Comparison of ENCODE assay signal across 17 mouse cellular contexts in the genomic region with DNA sequence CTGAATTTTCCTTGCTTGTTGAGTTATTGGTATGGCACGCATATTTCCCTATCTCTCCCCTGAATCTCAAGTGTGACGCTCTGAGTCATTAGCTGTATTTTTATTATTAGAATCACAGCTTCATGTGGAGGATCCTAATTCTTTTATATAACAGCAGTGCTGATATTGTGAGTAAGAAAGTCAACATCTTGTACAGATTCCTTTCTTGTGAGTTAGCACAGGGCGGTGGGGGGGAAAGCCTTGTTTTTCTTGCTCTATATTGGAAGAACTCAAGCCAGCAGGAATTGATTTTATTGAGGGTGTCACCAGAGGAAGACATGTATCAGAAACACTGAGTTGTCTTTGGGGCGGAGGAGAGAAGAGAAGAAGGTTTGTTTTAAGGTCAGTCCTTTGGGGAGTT. TPM values are rescaled to one million over a fixed set of nuclear protein-coding genes. Genes with fewer than 3 reads are reported as not detected.
A peak's percentile ranks its signal among the peaks of the same experiment; 100 is the strongest.
DNase-seq lines count a peak whose midpoint lies in the region; ATAC-seq and TF ChIP-seq lines count a peak whose summit lies in the region.
"Had no signal": no experiment of that assay in that cellular context is flagged by ENCODE, and none has a peak within 500 bp of the region (broad histone marks: within the 10 kb centered on the region; RNA-seq: fewer than 3 reads in every experiment).

No protein-coding gene starts in this region.

- no peak for DNase-seq in hindbrain, embryonic 10.5 days (ENCODE audit: low spot score)
- DNase-seq in hindbrain, embryonic 11.5 days (ENCODE audit: low spot score): no peak
- DNase-seq in urinary bladder, postnatal 14 days (ENCODE audit: low spot score): peak; percentile 60
- no peak for DNase-seq in urinary bladder, adult 2 months (ENCODE audit: low spot score)
- no peak for DNase-seq in hindbrain, postnatal 0 days (ENCODE audit: low spot score)
- DNase-seq in adrenal gland, adult 2 months: no peak
- DNase-seq in thymus, postnatal 36 days: no peak
- DNase-seq: embryo, embryonic 11 days; heart, adult 11 months; kidney, postnatal 36 days; liver, postnatal 0 days; retina, postnatal 1 day had no signal

- peak overlapping the region; percentile 12; the same call in 1 of the 2 replicates for H3K27ac ChIP-seq in hindbrain, embryonic 10.5 days
- H3K27ac ChIP-seq in hindbrain, embryonic 11.5 days (ENCODE audit: low read depth, low read length): no peak overlapping the region
- H3K27ac ChIP-seq in hindbrain, postnatal 0 days: no peak overlapping the region
- H3K27ac ChIP-seq in kidney, embryonic 15.5 days: no peak overlapping the region
- H3K27ac ChIP-seq: macrophage had no signal

- H3K4me1 ChIP-seq in hindbrain, embryonic 10.5 days (replicated peaks): peaks cover 55% of the 10 kb centered on the region
- H3K4me1 ChIP-seq in hindbrain, embryonic 11.5 days (replicated peaks; ENCODE audit: control insufficient read depth, insufficient read depth, low read length): no peaks in the 10 kb centered on the region
- H3K4me1 ChIP-seq in hindbrain, postnatal 0 days (ENCODE audit: insufficient read depth, low read length): peaks cover 23% of the 10 kb centered on the region
- H3K4me1 ChIP-seq in kidney, embryonic 15.5 days: peaks cover 37% of the 10 kb centered on the region

- no peaks in the 10 kb centered on the region for H3K9me3 ChIP-seq in hindbrain, embryonic 10.5 days
- no peaks in the 10 kb centered on the region for H3K9me3 ChIP-seq in hindbrain, embryonic 11.5 days (ENCODE audit: control insufficient read depth, low read length)
- no peaks in the 10 kb centered on the region for H3K9me3 ChIP-seq in hindbrain, postnatal 0 days (ENCODE audit: low read length)
- H3K9me3 ChIP-seq in kidney, embryonic 15.5 days (replicated peaks): no peaks in the 10 kb centered on the region

- H3K36me3 ChIP-seq in hindbrain, embryonic 10.5 days: no peaks in the 10 kb centered on the region
- no peaks in the 10 kb centered on the region for H3K36me3 ChIP-seq in hindbrain, embryonic 11.5 days (ENCODE audit: control insufficient read depth, insufficient read depth, low read length)
- H3K36me3 ChIP-seq in hindbrain, postnatal 0 days (ENCODE audit: insufficient read depth, low read length): no peaks in the 10 kb centered on the region
- no peaks in the 10 kb centered on the region for H3K36me3 ChIP-seq in kidney, embryonic 15.5 days

- no peak overlapping the region for H3K4me2 ChIP-seq in hindbrain, embryonic 11.5 days (replicated peaks; ENCODE audit: low read depth, low read length)
- peak overlapping the region; percentile 57; the same call in 1 of the 2 replicates for H3K4me2 ChIP-seq in hindbrain, postnatal 0 days (ENCODE audit: low read depth, low read length)
- H3K4me2 ChIP-seq in kidney, embryonic 15.5 days: no peak overlapping the region

- H3K9ac ChIP-seq in hindbrain, embryonic 11.5 days (ENCODE audit: low read depth, low read length): no peak overlapping the region
- H3K9ac ChIP-seq in hindbrain, postnatal 0 days (replicated peaks; ENCODE audit: low read length): no peak overlapping the region
- no peak overlapping the region for H3K9ac ChIP-seq in kidney, embryonic 15.5 days
- H3K9ac ChIP-seq: liver, postnatal 0 days had no signal

- TF ChIP-seq CTCF in hindbrain, postnatal 0 days (IDR thresholded peaks at IDR 0.05; ENCODE audit: low read depth): no peak

- H3K27me3 ChIP-seq in hindbrain, embryonic 10.5 days (ENCODE audit: insufficient read depth, poor library complexity, severe bottlenecking): peaks cover 11% of the 10 kb centered on the region
- H3K27me3 ChIP-seq in hindbrain, embryonic 11.5 days (ENCODE audit: control insufficient read depth, insufficient read depth, low read length): 0 out of 2 replicates have a peak, but pooled peaks cover 2% of the 10 kb centered on the region
- H3K27me3 ChIP-seq in hindbrain, postnatal 0 days (ENCODE audit: insufficient read depth, low read length): no peaks in the 10 kb centered on the region
- peaks cover 9% of the 10 kb centered on the region; the same call in 1 of the 2 replicates for H3K27me3 ChIP-seq in kidney, embryonic 15.5 days

- 83% methylated on average over 4 of the region's 4 CpGs for whole genome bisulfite sequencing in hindbrain, embryonic 10.5 days
- WGBS in hindbrain, embryonic 11.5 days: 77% methylated on average over 4 of the region's 4 CpGs
- 85% methylated on average over 4 of the region's 4 CpGs for WGBS in hindbrain, postnatal 0 days
- 52% methylated on average over 4 of the region's 4 CpGs for WGBS in kidney, embryonic 15.5 days

- H3K4me3 ChIP-seq in hindbrain, embryonic 10.5 days: no peak overlapping the region
- H3K4me3 ChIP-seq in hindbrain, embryonic 11.5 days (ENCODE audit: low read depth, low read length): no peak overlapping the region
- H3K4me3 ChIP-seq in hindbrain, postnatal 0 days (ENCODE audit: low read length): no peak overlapping the region
- H3K4me3 ChIP-seq in kidney, embryonic 15.5 days (replicated peaks): no peak overlapping the region
- H3K4me3 ChIP-seq: erythroblast, embryonic 14.5 days had no signal

- no peak for ATAC-seq in hindbrain, embryonic 11.5 days (ENCODE audit: low FRiP score)
- no peak for ATAC-seq in hindbrain, postnatal 0 days
- ATAC-seq in kidney, embryonic 15.5 days (replicated peaks; ENCODE audit: low FRiP score): no peak
- ATAC-seq: CD4-positive, CD25-positive, alpha-beta regulatory T cell, adult 4 months; inflammation-experienced regulatory T-cells, adult 6 months; liver, postnatal 0 days had no signal

RNA-seq across cellular contexts. Expression of a gene that starts 3.6 kb away (rescaled TPM):
- polyA plus RNA-seq in hindbrain, embryonic 10.5 days (2016; fragmentation: Nextera tagmentation; extraction: Ambion mirVana): 33.0 and 46.4 TPM in 2 replicates
- 51.0 and 64.9 TPM in 2 replicates for polyA plus RNA-seq in hindbrain, embryonic 11.5 days (2014; fragmentation: Nextera tagmentation; extraction: Ambion mirVana)
- 67.1 and 73.3 TPM in 2 replicates for polyA plus RNA-seq in urinary bladder, adult 2 months (2012; rRNA removed)
- total RNA-seq in hindbrain, postnatal 0 days (2014; rRNA removed): 135 and 144 TPM in 2 replicates
- polyA plus RNA-seq in hindbrain, postnatal 0 days (2015; fragmentation: Nextera tagmentation; extraction: Ambion mirVana): 85.6 and 86.0 TPM in 2 replicates
- total RNA-seq in adrenal gland, adult 2 months (2021): 10 to 100 TPM; 47.3 to 67.5 TPM
- 32.3 and 40.3 TPM in 2 replicates for polyA plus RNA-seq in adrenal gland, adult 2 months (2012; rRNA removed)
- 26.3 and 28.9 TPM in 2 replicates for polyA plus RNA-seq in kidney, embryonic 15.5 days (2015; fragmentation: Nextera tagmentation; extraction: Ambion mirVana)
